Mouse (Mus musculus) testis, adult 2 months (tissue): ENCODE measurements at regions not wholly inside any gene's neighbourhood (a gene's known extent, or its start where the extent isn't known, plus 50 kb on each side); places are given as distances from the start of the nearest gene placed in this dataset.

Experiments used
- CTCF ChIP-seq: fragments of 200-500 bp; IDR thresholded peaks from 2 replicates; pipeline ENCODE4 v1.5.1; 2012; ENCODE audit warnings: low read depth, mild to moderate bottlenecking, inconsistent platforms, low read length, moderate library complexity; ENCODE audit not compliant: control insufficient read depth, insufficient read depth, insufficient replicate concordance
- POLR2A ChIP-seq: fragments of 200-500 bp; IDR thresholded peaks from 2 replicates; pipeline ENCODE4 v1.6.1; 2012; ENCODE audit warnings: low read depth, mild to moderate bottlenecking, inconsistent platforms, low read length, moderate library complexity; ENCODE audit not compliant: control insufficient read depth

GRCm38 (mm10) chrX:142501094-142501493 is 110.8 kb upstream of the Acsl4 start:
- TF ChIP-seq CTCF (no peak), POLR2A (no peak)
